Mouse (Mus musculus): ENCODE results near the gene Ubap1. TPM values are rescaled to one million over a fixed set of nuclear protein-coding genes. Genes with fewer than 3 reads are reported as not detected.

Ubap1 gene
- polyA plus RNA-seq, 1 experiment from 2014 or later = 54.0 TPM

DNA sequence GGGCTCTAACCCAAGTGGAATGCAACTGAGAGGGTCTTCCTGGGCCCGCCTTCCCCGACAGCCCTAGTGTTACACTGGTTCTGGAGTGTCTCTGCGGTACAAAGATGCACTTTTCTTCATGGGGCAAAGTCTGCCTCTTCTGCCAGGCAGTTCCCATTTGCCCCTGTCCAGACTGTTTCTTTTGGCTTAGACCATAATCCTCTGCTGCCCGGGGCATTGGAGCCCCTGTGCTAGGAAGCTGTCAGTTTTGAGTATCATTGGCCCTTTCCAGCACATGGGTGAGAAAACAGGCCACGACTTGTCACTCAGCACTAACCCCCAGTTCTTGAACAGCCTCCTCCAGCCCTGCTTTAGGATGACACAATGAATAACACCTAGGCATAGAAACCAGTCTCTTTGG, 40.4 kb downstream of the Ubap1 start:
- Histone ChIP-seq H3K4me1 (0 out of 2 replicates have a peak, but pooled peaks cover 2% of the 10 kb centered on the region), H3K9me3 (replicated peaks) (no peaks in the 10 kb centered on the region), H3K36me3 (peaks cover 67% of the 10 kb centered on the region), H3K27ac (replicated peaks) (no peak overlapping the region), H3K9ac (no peak overlapping the region), H3K4me2 (replicated peaks) (no peak overlapping the region), H3K4me3 (replicated peaks) (no peak overlapping the region), H3K27me3 (no peaks in the 10 kb centered on the region)
- ATAC-seq (ENCODE audit: insufficient number of reproducible peaks, low FRiP score, low TSS enrichment, low read depth) = no peak
- 71% methylated on average over 5 of the region's 5 CpGs for WGBS

DNA sequence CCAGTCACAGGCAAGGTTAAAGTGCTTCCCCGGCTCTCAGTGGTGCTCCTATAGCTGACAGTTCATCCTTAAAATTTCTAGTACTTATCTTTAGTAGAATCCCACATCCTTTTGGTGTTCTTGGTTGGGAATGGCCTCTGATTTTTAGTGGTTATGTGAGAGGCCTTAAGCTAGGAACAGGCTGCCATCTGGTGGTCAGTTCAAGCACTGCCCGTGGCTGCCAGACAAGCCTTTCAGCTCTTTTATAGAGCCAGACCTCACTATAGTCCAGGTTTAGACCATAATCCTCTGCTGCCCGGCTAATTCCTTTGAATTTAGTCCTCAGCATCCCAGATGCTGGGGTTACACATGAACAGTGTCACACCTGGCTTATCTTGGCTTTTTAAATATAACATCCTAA, 41.3 kb downstream of the Ubap1 start:
- 0 out of 2 replicates have a peak, but pooled peaks cover 2% of the 10 kb centered on the region for H3K4me1 ChIP-seq
- no peak for ATAC-seq (ENCODE audit: insufficient number of reproducible peaks, low FRiP score, low TSS enrichment, low read depth)

GRCm38 (mm10) chr4:41391015-41391414, 42.2 kb downstream of the Ubap1 start:
- H3K36me3 ChIP-seq = peaks cover 84% of the 10 kb centered on the region
- no peak overlapping the region for H3K27ac ChIP-seq (replicated peaks)

More for the DNA sequence above, 41.3 kb downstream of the Ubap1 start:
- Histone ChIP-seq H3K9me3 (replicated peaks) (no peaks in the 10 kb centered on the region), H3K4me3 (replicated peaks) (no peak overlapping the region), H3K36me3 (peaks cover 76% of the 10 kb centered on the region), H3K27ac (replicated peaks) (no peak overlapping the region), H3K27me3 (no peaks in the 10 kb centered on the region), H3K4me2 (replicated peaks) (no peak overlapping the region), H3K9ac (no peak overlapping the region)
- WGBS = 32% methylated on average over 3 of the region's 3 CpGs

DNA sequence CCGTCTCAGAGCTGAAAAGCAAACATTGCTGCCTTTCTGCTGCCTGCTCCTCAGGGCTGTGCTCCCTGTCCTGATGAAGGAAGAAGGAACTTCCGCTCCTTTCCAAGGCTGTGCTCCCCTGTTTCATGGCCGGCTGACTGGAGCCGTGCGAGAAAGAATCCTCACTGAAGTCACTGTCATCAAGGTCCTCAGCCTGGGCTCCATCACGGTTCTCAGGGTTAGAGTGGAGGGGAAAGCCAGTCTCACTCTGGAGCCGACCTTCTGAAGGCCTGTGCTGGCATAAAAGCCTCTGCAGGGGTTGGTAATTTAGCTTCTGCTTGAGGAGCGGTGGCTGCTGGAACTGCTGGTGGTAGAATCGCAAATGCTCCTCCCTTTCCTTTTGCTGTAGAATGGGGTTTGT, 45.9 kb downstream of the Ubap1 start:
- Histone ChIP-seq H3K9me3 (replicated peaks) (no peaks in the 10 kb centered on the region), H3K9ac (no peak overlapping the region), H3K4me3 (replicated peaks) (no peak overlapping the region), H3K27ac (replicated peaks) (no peak overlapping the region), H3K27me3 (no peaks in the 10 kb centered on the region), H3K36me3 (peaks cover 71% of the 10 kb centered on the region), H3K4me2 (replicated peaks) (no peak overlapping the region), H3K4me1 (no peaks in the 10 kb centered on the region)
- ATAC-seq (ENCODE audit: insufficient number of reproducible peaks, low FRiP score, low TSS enrichment, low read depth) = no peak
- WGBS = 83% methylated on average over 9 of the region's 9 CpGs

More at GRCm38 (mm10) chr4:41391015-41391414, 42.2 kb downstream of the Ubap1 start:
- no peak for ATAC-seq (ENCODE audit: insufficient number of reproducible peaks, low FRiP score, low TSS enrichment, low read depth)
- Histone ChIP-seq H3K9me3 (replicated peaks) (no peaks in the 10 kb centered on the region), H3K4me1 (0 out of 2 replicates have a peak, but pooled peaks cover 2% of the 10 kb centered on the region), H3K4me3 (replicated peaks) (no peak overlapping the region), H3K9ac (no peak overlapping the region), H3K27me3 (no peaks in the 10 kb centered on the region), H3K4me2 (replicated peaks) (no peak overlapping the region)
- WGBS = 91% methylated on average over 2 of the region's 2 CpGs

GRCm38 (mm10) chr4:41398353-41398752, 49.6 kb downstream of the Ubap1 start:
- Histone ChIP-seq H3K27me3 (no peaks in the 10 kb centered on the region), H3K27ac (replicated peaks) (no peak overlapping the region), H3K4me3 (replicated peaks) (no peak overlapping the region), H3K9ac (no peak overlapping the region), H3K9me3 (replicated peaks) (no peaks in the 10 kb centered on the region), H3K36me3 (peaks cover 52% of the 10 kb centered on the region), H3K4me2 (replicated peaks) (no peak overlapping the region), H3K4me1 (no peaks in the 10 kb centered on the region)
- ATAC-seq (ENCODE audit: insufficient number of reproducible peaks, low FRiP score, low TSS enrichment, low read depth) = no peak
- WGBS = 87% methylated on average over 6 of the region's 6 CpGs

- 57% methylated on average over 5 of the region's 5 CpGs for WGBS
Observed at GRCm38 (mm10) chr4:41399904-41400303, 51.1 kb downstream of the Ubap1 start.

GRCm38 (mm10) chr4:41401167-41401566, 52.4 kb downstream of the Ubap1 start:
- H3K36me3 ChIP-seq = peaks cover 24% of the 10 kb centered on the region
- no peak for ATAC-seq (ENCODE audit: insufficient number of reproducible peaks, low FRiP score, low TSS enrichment, low read depth)
- no peak overlapping the region for H3K9ac ChIP-seq

More at GRCm38 (mm10) chr4:41399904-41400303, 51.1 kb downstream of the Ubap1 start:
- ATAC-seq (ENCODE audit: insufficient number of reproducible peaks, low FRiP score, low TSS enrichment, low read depth) = 0 out of 2 replicates have a peak, but pooled peaks have one; percentile 19
- Histone ChIP-seq H3K4me2 (replicated peaks) (no peak overlapping the region), H3K4me1 (no peaks in the 10 kb centered on the region), H3K27me3 (no peaks in the 10 kb centered on the region), H3K27ac (replicated peaks) (no peak overlapping the region), H3K4me3 (replicated peaks) (no peak overlapping the region), H3K36me3 (peaks cover 37% of the 10 kb centered on the region), H3K9ac (no peak overlapping the region), H3K9me3 (replicated peaks) (no peaks in the 10 kb centered on the region)

GRCm38 (mm10) chr4:41401573-41401972, 52.8 kb downstream of the Ubap1 start:
- Histone ChIP-seq H3K27me3 (no peaks in the 10 kb centered on the region), H3K9ac (no peak overlapping the region), H3K27ac (replicated peaks) (no peak overlapping the region), H3K36me3 (peaks cover 24% of the 10 kb centered on the region), H3K4me1 (no peaks in the 10 kb centered on the region), H3K9me3 (replicated peaks) (no peaks in the 10 kb centered on the region), H3K4me2 (replicated peaks) (no peak overlapping the region), H3K4me3 (replicated peaks) (no peak overlapping the region)
- 90% methylated on average over 5 of the region's 5 CpGs for WGBS
- ATAC-seq (ENCODE audit: insufficient number of reproducible peaks, low FRiP score, low TSS enrichment, low read depth) = no peak

More at GRCm38 (mm10) chr4:41401167-41401566, 52.4 kb downstream of the Ubap1 start:
- no peak overlapping the region for H3K4me2 ChIP-seq (replicated peaks)
- H3K9me3 ChIP-seq (replicated peaks) = no peaks in the 10 kb centered on the region
- H3K27ac ChIP-seq (replicated peaks) = no peak overlapping the region
- no peaks in the 10 kb centered on the region for H3K4me1 ChIP-seq
- no peaks in the 10 kb centered on the region for H3K27me3 ChIP-seq
- no peak overlapping the region for H3K4me3 ChIP-seq (replicated peaks)

- H3K4me2 ChIP-seq (replicated peaks) = no peak overlapping the region
- WGBS = 64% methylated on average over 9 of the region's 9 CpGs
- H3K27ac ChIP-seq (replicated peaks) = no peak overlapping the region
- no peaks in the 10 kb centered on the region for H3K27me3 ChIP-seq
- no peaks in the 10 kb centered on the region for H3K4me1 ChIP-seq
- peaks cover 3% of the 10 kb centered on the region; the same call in 1 of the 2 replicates for H3K36me3 ChIP-seq
- no peak overlapping the region for H3K4me3 ChIP-seq (replicated peaks)
- H3K9ac ChIP-seq = no peak overlapping the region
- no peak for ATAC-seq (ENCODE audit: insufficient number of reproducible peaks, low FRiP score, low TSS enrichment, low read depth)
- no peaks in the 10 kb centered on the region for H3K9me3 ChIP-seq (replicated peaks)
Observed at GRCm38 (mm10) chr4:41406597-41406996, 57.8 kb downstream of the Ubap1 start.

DNA sequence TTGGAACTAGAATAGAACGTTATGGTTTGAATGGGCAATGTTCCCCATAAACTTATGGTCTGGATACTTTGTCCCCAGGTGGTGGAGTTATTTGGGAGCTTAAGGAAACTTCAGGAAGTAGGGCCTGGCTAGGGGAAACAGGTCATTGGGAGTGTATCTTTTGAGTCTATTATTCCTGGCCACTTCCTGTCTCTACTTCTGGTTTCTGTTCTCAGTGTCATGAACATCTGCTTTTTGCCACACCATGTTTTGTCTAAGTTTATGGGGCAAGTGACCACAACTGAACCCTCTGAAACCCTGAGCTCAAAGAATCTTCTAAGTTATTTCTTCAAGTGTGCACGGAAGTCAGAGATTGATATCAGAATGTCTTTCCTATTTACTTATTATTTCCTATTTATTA, 58.6 kb downstream of the Ubap1 start:
- 89% methylated on average over 2 of the region's 2 CpGs for WGBS
- Histone ChIP-seq H3K4me2 (replicated peaks) (no peak overlapping the region), H3K27me3 (no peaks in the 10 kb centered on the region), H3K4me1 (no peaks in the 10 kb centered on the region), H3K4me3 (replicated peaks) (no peak overlapping the region), H3K9ac (no peak overlapping the region), H3K9me3 (replicated peaks) (no peaks in the 10 kb centered on the region), H3K36me3 (peaks cover 3% of the 10 kb centered on the region; the same call in 1 of the 2 replicates), H3K27ac (replicated peaks) (no peak overlapping the region)
- no peak for ATAC-seq (ENCODE audit: insufficient number of reproducible peaks, low FRiP score, low TSS enrichment, low read depth)

- Histone ChIP-seq H3K9ac (no peak overlapping the region), H3K27me3 (no peaks in the 10 kb centered on the region), H3K36me3 (peaks cover 3% of the 10 kb centered on the region; the same call in 1 of the 2 replicates), H3K4me1 (no peaks in the 10 kb centered on the region), H3K9me3 (replicated peaks) (no peaks in the 10 kb centered on the region), H3K4me3 (replicated peaks) (no peak overlapping the region), H3K27ac (replicated peaks) (no peak overlapping the region), H3K4me2 (replicated peaks) (no peak overlapping the region)
- WGBS = 98% methylated on average over 1 of the region's 1 CpGs
- ATAC-seq (ENCODE audit: insufficient number of reproducible peaks, low FRiP score, low TSS enrichment, low read depth) = no peak
Observed at GRCm38 (mm10) chr4:41409341-41409740, 60.5 kb downstream of the Ubap1 start.

DNA sequence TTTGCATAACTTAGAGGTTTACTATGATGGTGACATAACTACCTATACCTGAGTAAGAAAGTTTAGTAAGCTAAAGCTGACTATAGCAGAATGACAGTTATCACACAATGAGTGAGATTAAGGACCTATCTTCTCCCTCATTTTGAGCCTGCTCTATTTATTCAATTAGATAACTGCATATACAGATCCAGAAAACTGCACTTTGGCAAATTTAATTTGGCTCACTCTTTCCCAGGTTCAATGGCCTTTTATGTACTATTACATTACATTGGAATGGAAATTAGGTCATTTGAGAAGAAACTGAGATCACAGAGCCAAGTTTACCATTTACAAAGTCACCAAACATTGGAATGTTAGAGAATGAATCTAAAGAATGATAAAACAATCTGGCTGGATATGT, 68.2 kb downstream of the Ubap1 start:
- Histone ChIP-seq H3K9me3 (replicated peaks) (no peaks in the 10 kb centered on the region), H3K9ac (no peak overlapping the region), H3K27ac (replicated peaks) (no peak overlapping the region), H3K27me3 (no peaks in the 10 kb centered on the region), H3K4me2 (replicated peaks) (no peak overlapping the region), H3K4me3 (replicated peaks) (no peak overlapping the region), H3K36me3 (no peaks in the 10 kb centered on the region), H3K4me1 (no peaks in the 10 kb centered on the region)
- no peak for ATAC-seq (ENCODE audit: insufficient number of reproducible peaks, low FRiP score, low TSS enrichment, low read depth)
